Mouse (Mus musculus): Measurements from ENCODE around the gene Slc17a1. TPM values are rescaled to one million over a fixed set of nuclear protein-coding genes. Genes with fewer than 3 reads are reported as not detected.

The Slc17a1 gene
- polyA plus RNA-seq (2015; fragmentation: Nextera tagmentation; extraction: Ambion mirVana): 0.49 TPM in 1 of 2 replicates, not detected in the other

DNA sequence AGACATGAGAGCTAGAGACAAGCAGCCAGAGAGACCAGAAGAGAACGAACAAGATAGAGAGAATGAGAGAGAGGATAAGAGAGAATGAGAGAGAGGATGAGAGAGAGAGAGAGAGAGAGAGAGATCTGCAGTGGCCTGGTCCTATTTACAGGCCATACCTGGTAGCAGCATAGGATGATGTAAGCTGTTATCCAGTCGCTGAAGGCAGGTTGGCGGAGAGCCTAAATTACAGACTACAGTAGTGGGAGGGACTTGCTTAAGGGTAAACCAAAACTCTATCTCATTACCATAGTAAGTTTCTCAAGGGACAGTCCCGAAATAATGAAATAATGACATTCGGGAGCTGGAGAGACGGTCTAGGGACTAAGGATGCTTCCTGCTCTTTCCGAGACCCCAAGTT lies at the start of gene Slc17a1:
Gene Slc17a1 (plus strand): TSS at position 346 of the 400 bp plus-strand sequence.

DNA sequence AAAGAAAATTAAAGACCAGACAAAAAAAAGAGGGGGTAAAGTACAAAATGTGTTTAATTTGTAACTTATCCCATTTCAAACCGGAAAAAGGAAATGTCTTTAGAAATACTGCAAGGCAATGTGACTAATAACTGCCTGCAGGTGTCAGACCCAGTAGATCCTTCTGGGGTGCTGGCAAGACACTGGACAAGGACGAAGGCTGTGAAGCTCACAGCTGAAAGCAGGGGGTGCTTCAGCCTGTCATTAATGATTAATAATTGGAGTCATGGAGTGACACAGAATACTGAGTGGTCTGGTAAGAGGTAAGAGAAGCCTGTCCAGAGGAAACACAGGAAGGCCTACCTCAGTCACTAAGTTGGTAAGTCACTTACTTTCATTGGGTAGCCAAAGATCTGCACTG lies 28.2 kb upstream of the Slc17a1 start, which contains the start of gene Slc17a3:
Gene Slc17a3 (plus strand): TSS at position 127 of the 400 bp plus-strand sequence.

DNA sequence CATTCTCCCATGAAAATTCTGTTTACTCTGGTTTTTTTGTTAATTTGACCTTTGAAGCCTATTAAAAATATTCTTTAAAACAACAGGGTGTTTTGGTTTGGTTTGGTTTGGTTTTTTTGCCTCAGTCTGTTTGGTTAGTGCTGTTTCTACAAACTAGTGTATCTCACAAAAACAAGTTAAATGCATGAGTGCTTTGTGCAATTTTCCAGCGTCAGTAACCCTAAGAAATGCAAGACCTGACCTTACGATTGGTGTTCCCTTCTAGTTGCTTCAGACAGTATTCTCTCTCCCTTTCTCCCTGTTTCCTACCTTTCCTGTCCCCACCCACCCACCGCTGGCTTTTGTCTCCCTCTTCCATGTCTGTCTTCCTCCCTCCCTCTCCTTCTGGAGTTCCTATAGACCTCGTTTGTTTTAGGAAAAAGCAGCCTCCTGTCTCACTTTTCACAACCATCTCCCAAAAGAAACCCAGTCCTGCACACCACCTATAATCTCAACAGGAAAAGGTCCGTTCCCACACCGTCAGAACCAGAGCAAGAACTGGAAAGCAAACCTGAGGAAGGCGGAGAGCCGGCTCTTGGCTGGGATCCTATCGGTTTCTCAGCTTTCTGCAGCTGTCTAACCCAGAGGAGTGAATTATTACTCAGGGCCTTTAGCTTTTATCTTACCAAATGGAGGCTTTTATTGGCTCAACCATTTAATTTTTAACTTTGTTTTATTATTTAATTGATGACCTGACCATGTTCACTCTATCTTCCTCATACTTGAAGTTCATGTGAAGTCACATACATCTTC lies 47.0 kb downstream of the Slc17a1 start, which contains the start of gene Slc17a4:
Gene Slc17a4 (minus strand): TSS at position 634 of the 792 bp plus-strand sequence.

DNA sequence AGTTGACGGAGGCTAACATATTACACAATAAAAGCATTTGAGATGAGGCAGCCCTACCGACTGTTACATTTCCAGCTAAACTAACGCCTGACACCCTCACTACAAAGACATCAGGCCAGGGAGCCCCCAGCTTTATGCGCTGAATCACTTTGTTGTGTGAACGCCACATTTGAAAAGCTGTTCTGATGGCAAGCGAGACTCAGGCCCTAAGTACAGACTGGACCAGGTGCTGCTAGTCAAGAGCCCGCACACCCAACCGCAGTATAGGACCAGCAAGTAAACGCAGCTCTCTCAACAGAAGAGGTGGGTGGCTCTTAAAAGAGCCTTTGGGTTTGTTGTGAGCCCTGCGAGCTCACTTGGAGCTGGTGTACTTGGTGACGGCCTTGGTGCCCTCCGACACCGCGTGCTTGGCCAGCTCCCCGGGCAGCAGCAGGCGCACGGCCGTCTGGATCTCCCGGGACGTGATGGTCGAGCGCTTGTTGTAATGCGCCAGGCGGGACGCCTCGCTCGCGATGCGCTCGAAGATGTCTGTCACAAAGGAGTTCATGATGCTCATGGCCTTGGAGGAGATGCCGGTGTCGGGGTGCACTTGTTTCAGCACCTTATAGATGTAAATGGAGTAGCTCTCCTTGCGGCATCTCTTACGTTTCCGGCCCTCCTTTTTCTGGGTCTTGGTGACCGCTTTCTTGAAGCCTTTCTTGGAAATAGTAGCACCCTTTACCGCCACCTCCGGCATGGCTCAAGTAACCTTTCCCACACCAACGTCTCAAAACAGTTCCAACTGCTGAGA lies 66.1 kb downstream of the Slc17a1 start, which contains the start of gene Hist1h2ba:
Gene Hist1h2ba (minus strand): TSS at position 736 of the 790 bp plus-strand sequence.

DNA sequence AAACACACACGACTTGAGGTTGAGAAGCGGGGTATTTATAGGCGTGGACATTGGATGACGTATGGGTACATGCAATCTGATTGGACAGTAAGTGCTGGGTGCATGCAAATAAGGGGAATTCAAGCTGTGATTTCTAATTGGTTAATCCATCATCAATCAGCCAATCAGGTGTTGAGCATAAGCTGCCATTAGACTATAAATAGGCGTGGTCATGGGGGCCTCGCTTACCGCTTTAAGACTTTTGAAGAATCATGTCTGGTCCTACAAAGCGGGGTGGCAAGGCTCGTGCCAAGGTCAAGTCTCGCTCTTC lies 66.6 kb downstream of the Slc17a1 start, which contains the start of gene Hist1h2aa:
Gene Hist1h2aa (plus strand): TSS at position 252 of the 310 bp plus-strand sequence.

Small RNA genes lying within 50 kb of the gene (microRNA-seq; reads per million reads assigned to microRNA genes)
- gene Gm44344 (ENCODE audit: borderline replicate concordance, insufficient number of aligned reads): not detected

Other genes starting within 250 kb of the Slc17a1 start
- 1.3 and 1.7 TPM in 2 replicates for gene Hist1h2be, start 246.6 kb upstream of the Slc17a1 start, polyA plus RNA-seq (2015; fragmentation: Nextera tagmentation; extraction: Ambion mirVana)
- 13.4 and 14.3 TPM in 2 replicates for gene Hist1h1e, start 245.2 kb upstream of the Slc17a1 start, polyA plus RNA-seq (2015; fragmentation: Nextera tagmentation; extraction: Ambion mirVana)
- 0.62 and 1.6 TPM in 2 replicates for gene Hist1h2ac, start 183.8 kb upstream of the Slc17a1 start, polyA plus RNA-seq (2015; fragmentation: Nextera tagmentation; extraction: Ambion mirVana)
- 173 and 221 TPM in 2 replicates for gene Hist1h2bc, start 183.6 kb upstream of the Slc17a1 start, polyA plus RNA-seq (2015; fragmentation: Nextera tagmentation; extraction: Ambion mirVana)
- not detected in 2 replicates for gene Hist1h1t, start 171.9 kb upstream of the Slc17a1 start, polyA plus RNA-seq (2015; fragmentation: Nextera tagmentation; extraction: Ambion mirVana)
- gene Hist1h4c, start 169.3 kb upstream of the Slc17a1 start, polyA plus RNA-seq (2015; fragmentation: Nextera tagmentation; extraction: Ambion mirVana): 3.9 and 5.8 TPM in 2 replicates
- 27.9 and 33.6 TPM in 2 replicates for gene Hfe, start 156.9 kb upstream of the Slc17a1 start, polyA plus RNA-seq (2015; fragmentation: Nextera tagmentation; extraction: Ambion mirVana)
- 137 and 180 TPM in 2 replicates for gene Hist1h1c, start 128.9 kb upstream of the Slc17a1 start, polyA plus RNA-seq (2015; fragmentation: Nextera tagmentation; extraction: Ambion mirVana)
- 1.2 and 1.4 TPM in 2 replicates for gene Hist1h3c, start 122.1 kb upstream of the Slc17a1 start, polyA plus RNA-seq (2015; fragmentation: Nextera tagmentation; extraction: Ambion mirVana)
- gene Hist1h2bb, start 121.0 kb upstream of the Slc17a1 start, polyA plus RNA-seq (2015; fragmentation: Nextera tagmentation; extraction: Ambion mirVana): 0.84 and 0.95 TPM in 2 replicates
- gene Hist1h2ab, start 116.6 kb upstream of the Slc17a1 start, polyA plus RNA-seq (2015; fragmentation: Nextera tagmentation; extraction: Ambion mirVana): 18.1 and 21.8 TPM in 2 replicates
- 2.5 and 3.1 TPM in 2 replicates for gene Hist1h3b, start 115.5 kb upstream of the Slc17a1 start, polyA plus RNA-seq (2015; fragmentation: Nextera tagmentation; extraction: Ambion mirVana)
- gene Hist1h4b, start 110.7 kb upstream of the Slc17a1 start, polyA plus RNA-seq (2015; fragmentation: Nextera tagmentation; extraction: Ambion mirVana): 0.50 and 1.1 TPM in 2 replicates
- gene Hist1h4a, start 106.5 kb upstream of the Slc17a1 start, polyA plus RNA-seq (2015; fragmentation: Nextera tagmentation; extraction: Ambion mirVana): 0.52 TPM in 1 of 2 replicates, not detected in the other
- gene Hist1h3a, start 105.4 kb upstream of the Slc17a1 start, polyA plus RNA-seq (2015; fragmentation: Nextera tagmentation; extraction: Ambion mirVana): 1.1 and 1.8 TPM in 2 replicates
- 1.2 and 1.8 TPM in 2 replicates for gene Hist1h1a, start 104.1 kb upstream of the Slc17a1 start, polyA plus RNA-seq (2015; fragmentation: Nextera tagmentation; extraction: Ambion mirVana)
- 0.12 TPM in 1 of 2 replicates, not detected in the other for gene Trim38, start 97.8 kb upstream of the Slc17a1 start, polyA plus RNA-seq (2015; fragmentation: Nextera tagmentation; extraction: Ambion mirVana)
- 1.1 and 1.3 TPM in 2 replicates for gene Slc17a2, start 60.8 kb upstream of the Slc17a1 start, polyA plus RNA-seq (2015; fragmentation: Nextera tagmentation; extraction: Ambion mirVana)
- gene Slc17a3, start 28.3 kb upstream of the Slc17a1 start, polyA plus RNA-seq (2015; fragmentation: Nextera tagmentation; extraction: Ambion mirVana): 0.33 and 0.57 TPM in 2 replicates
- gene Slc17a4, start 47.3 kb downstream of the Slc17a1 start, polyA plus RNA-seq (2015; fragmentation: Nextera tagmentation; extraction: Ambion mirVana): 0.63 and 1.5 TPM in 2 replicates
- not detected in 2 replicates for gene Hist1h2ba, start 66.4 kb downstream of the Slc17a1 start, polyA plus RNA-seq (2015; fragmentation: Nextera tagmentation; extraction: Ambion mirVana)
- not detected in 2 replicates for gene Hist1h2aa, start 66.7 kb downstream of the Slc17a1 start, polyA plus RNA-seq (2015; fragmentation: Nextera tagmentation; extraction: Ambion mirVana)
- gene Scgn, start 123.5 kb downstream of the Slc17a1 start, polyA plus RNA-seq (2015; fragmentation: Nextera tagmentation; extraction: Ambion mirVana): 1.8 and 1.9 TPM in 2 replicates

Measured in adrenal gland, postnatal 0 days (tissue).